In the genomic region with DNA sequence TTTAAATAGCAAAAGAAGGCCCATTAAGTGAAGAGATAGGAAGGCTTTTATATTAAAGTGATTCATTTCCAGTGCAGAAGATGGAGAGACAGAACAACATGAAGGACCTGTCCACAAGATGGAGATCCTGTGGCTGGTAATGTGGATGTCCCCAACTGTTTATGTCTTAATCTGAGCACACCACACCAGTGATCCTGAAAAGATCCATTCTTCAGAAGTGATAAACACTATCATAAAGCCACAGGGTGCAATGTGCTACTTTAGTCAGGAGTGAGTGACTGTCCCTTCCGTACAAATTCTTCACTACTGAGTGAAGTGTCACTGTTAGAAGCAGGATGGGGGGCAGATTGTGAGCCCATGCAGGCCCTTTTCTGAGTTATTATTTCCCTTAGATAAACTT, we compare ENCODE assay signal across 11 mouse cellular contexts. TPM values are rescaled to one million over a fixed set of nuclear protein-coding genes. Genes with fewer than 3 reads are reported as not detected.
DNase-seq lines count a peak whose midpoint lies in the region; ATAC-seq lines count a peak whose summit lies in the region.
"Had no signal": no experiment of that assay in that cellular context is flagged by ENCODE, and none has a peak within 500 bp of the region (broad histone marks: within the 10 kb centered on the region; RNA-seq: fewer than 3 reads in every experiment).

No protein-coding gene starts in this region.

- DNase-seq in kidney, adult 8-10 months = no peak
- DNase-seq in midbrain, embryonic 10.5 days (ENCODE audit: low spot score) = no peak
- no peak for DNase-seq in adipocyte (ENCODE audit: low spot score)
- no peak for DNase-seq in cerebellum, adult 11 months
- no peak for DNase-seq in urinary bladder, postnatal 10 days (ENCODE audit: low spot score)
- DNase-seq: cerebellum, postnatal 36 days; layer of hippocampus, postnatal 36 days had no signal

- H3K27ac ChIP-seq in kidney, embryonic 14.5 days (ENCODE audit: low read depth, low read length) = no peak overlapping the region
- H3K27ac ChIP-seq in brown adipose tissue, adult 24 weeks (replicated peaks; ENCODE audit: low read depth, low read length) = no peak overlapping the region
- H3K27ac ChIP-seq in hindbrain, embryonic 13.5 days = no peak overlapping the region
- no peak overlapping the region for H3K27ac ChIP-seq in midbrain, embryonic 10.5 days (replicated peaks)

- no peak for ATAC-seq in kidney, embryonic 14.5 days (ENCODE audit: low FRiP score, low TSS enrichment)
- ATAC-seq in hindbrain, embryonic 13.5 days (ENCODE audit: low FRiP score) = no peak
- ATAC-seq: Patski had no signal

- 0 out of 2 replicates have a peak overlapping the region, but pooled peaks have one; percentile 74 for H3K9ac ChIP-seq in kidney, embryonic 14.5 days (ENCODE audit: low read depth, low read length)
- H3K9ac ChIP-seq in hindbrain, embryonic 13.5 days = peak overlapping the region; percentile 99

- H3K4me1 ChIP-seq in kidney, embryonic 14.5 days (ENCODE audit: control insufficient read depth, insufficient read depth, low read length) = peaks cover 6% of the 10 kb centered on the region
- H3K4me1 ChIP-seq in brown adipose tissue, adult 24 weeks (ENCODE audit: control insufficient read depth, insufficient read depth, insufficient read length, low read length) = no peaks in the 10 kb centered on the region
- H3K4me1 ChIP-seq in hindbrain, embryonic 13.5 days (replicated peaks) = peaks cover 28% of the 10 kb centered on the region
- peaks cover 20% of the 10 kb centered on the region for H3K4me1 ChIP-seq in midbrain, embryonic 10.5 days

- no peaks in the 10 kb centered on the region for H3K27me3 ChIP-seq in kidney, embryonic 14.5 days (ENCODE audit: control insufficient read depth, insufficient read depth, low read length)
- no peaks in the 10 kb centered on the region for H3K27me3 ChIP-seq in hindbrain, embryonic 13.5 days
- H3K27me3 ChIP-seq in midbrain, embryonic 10.5 days (ENCODE audit: low read depth, poor library complexity, severe bottlenecking) = no peaks in the 10 kb centered on the region
- H3K27me3 ChIP-seq: Patski had no signal

- peak overlapping the region; percentile 93; the same call in 1 of the 2 replicates for H3K4me3 ChIP-seq in kidney, embryonic 14.5 days (ENCODE audit: low read length)
- 0 out of 2 replicates have a peak overlapping the region, but pooled peaks have one; percentile 1 for H3K4me3 ChIP-seq in brown adipose tissue, adult 24 weeks (ENCODE audit: insufficient read depth, low read depth, low read length)
- H3K4me3 ChIP-seq in hindbrain, embryonic 13.5 days = peak overlapping the region; percentile 97
- H3K4me3 ChIP-seq in midbrain, embryonic 10.5 days = peak overlapping the region; percentile 100

- H3K36me3 ChIP-seq in kidney, embryonic 14.5 days (ENCODE audit: control insufficient read depth, insufficient read depth, low read length) = peaks cover 16% of the 10 kb centered on the region; the same call in 1 of the 2 replicates
- H3K36me3 ChIP-seq in hindbrain, embryonic 13.5 days = peaks cover 7% of the 10 kb centered on the region; the same call in 1 of the 2 replicates
- peaks cover 50% of the 10 kb centered on the region for H3K36me3 ChIP-seq in midbrain, embryonic 10.5 days

- no peak overlapping the region; the same call in 1 of the 2 replicates for H3K4me2 ChIP-seq in kidney, embryonic 14.5 days (replicated peaks; ENCODE audit: low read depth, low read length)
- peak overlapping the region; percentile 90 for H3K4me2 ChIP-seq in hindbrain, embryonic 13.5 days

- no peaks in the 10 kb centered on the region for H3K9me3 ChIP-seq in kidney, embryonic 14.5 days (ENCODE audit: control insufficient read depth, low read length)
- H3K9me3 ChIP-seq in hindbrain, embryonic 13.5 days = no peaks in the 10 kb centered on the region
- 0 out of 2 replicates have a peak, but pooled peaks cover 2% of the 10 kb centered on the region for H3K9me3 ChIP-seq in midbrain, embryonic 10.5 days (replicated peaks)

- WGBS in kidney, embryonic 14.5 days = 96% methylated on average over 1 of the region's 1 CpGs
- 95% methylated on average over 1 of the region's 1 CpGs for WGBS in hindbrain, embryonic 13.5 days
- WGBS in midbrain, embryonic 10.5 days = 87% methylated on average over 1 of the region's 1 CpGs

RNA-seq across cellular contexts. Expression of a gene that starts 1.5 kb away (rescaled TPM):
- polyA plus RNA-seq in kidney, embryonic 14.5 days (2014; fragmentation: Nextera tagmentation; extraction: Ambion mirVana) = 7.7 and 10.3 TPM in 2 replicates
- polyA plus RNA-seq in brown adipose tissue, adult 24 weeks (2012; ENCODE audit: insufficient read depth, insufficient read length, missing spikeins) = 7.0 and 9.4 TPM in 2 replicates
- polyA plus RNA-seq in hindbrain, embryonic 13.5 days (2015; fragmentation: Nextera tagmentation; extraction: Ambion mirVana) = 15.1 and 15.9 TPM in 2 replicates
- 11.9 and 13.4 TPM in 2 replicates for polyA plus RNA-seq in midbrain, embryonic 10.5 days (2016; fragmentation: Nextera tagmentation; extraction: Ambion mirVana)

RNA-seq across cellular contexts. Expression of a gene that starts 21.9 kb away (rescaled TPM):
- 51.9 and 57.0 TPM in 2 replicates for polyA plus RNA-seq in kidney, embryonic 14.5 days (2014; fragmentation: Nextera tagmentation; extraction: Ambion mirVana)
- polyA plus RNA-seq in brown adipose tissue, adult 24 weeks (2012; ENCODE audit: insufficient read depth, insufficient read length, missing spikeins) = 32.4 and 37.9 TPM in 2 replicates
- polyA plus RNA-seq in hindbrain, embryonic 13.5 days (2015; fragmentation: Nextera tagmentation; extraction: Ambion mirVana) = 65.2 and 65.8 TPM in 2 replicates
- polyA plus RNA-seq in midbrain, embryonic 10.5 days (2016; fragmentation: Nextera tagmentation; extraction: Ambion mirVana) = 79.6 and 82.3 TPM in 2 replicates

RNA-seq across cellular contexts. Expression of a gene that starts 40.6 kb away (rescaled TPM):
- polyA plus RNA-seq in kidney, embryonic 14.5 days (2014; fragmentation: Nextera tagmentation; extraction: Ambion mirVana) = 58.7 and 99.9 TPM in 2 replicates
- polyA plus RNA-seq in brown adipose tissue, adult 24 weeks (2012; ENCODE audit: insufficient read depth, insufficient read length, missing spikeins) = 147 and 155 TPM in 2 replicates
- 82.5 and 84.5 TPM in 2 replicates for polyA plus RNA-seq in hindbrain, embryonic 13.5 days (2015; fragmentation: Nextera tagmentation; extraction: Ambion mirVana)
- polyA plus RNA-seq in midbrain, embryonic 10.5 days (2016; fragmentation: Nextera tagmentation; extraction: Ambion mirVana) = 105 and 110 TPM in 2 replicates

RNA-seq across cellular contexts. Expression of a gene that starts 42.5 kb away (rescaled TPM):
- polyA plus RNA-seq in kidney, embryonic 14.5 days (2014; fragmentation: Nextera tagmentation; extraction: Ambion mirVana) = not detected in 2 replicates
- not detected in 2 replicates for polyA plus RNA-seq in brown adipose tissue, adult 24 weeks (2012; ENCODE audit: insufficient read depth, insufficient read length, missing spikeins)
- polyA plus RNA-seq in hindbrain, embryonic 13.5 days (2015; fragmentation: Nextera tagmentation; extraction: Ambion mirVana) = not detected in 2 replicates
- polyA plus RNA-seq in midbrain, embryonic 10.5 days (2016; fragmentation: Nextera tagmentation; extraction: Ambion mirVana) = not detected in 2 replicates
- polyA plus RNA-seq: Patski had no signal

RNA-seq across cellular contexts. Expression of a gene that starts 50.4 kb away (rescaled TPM):
- polyA plus RNA-seq in kidney, embryonic 14.5 days (2014; fragmentation: Nextera tagmentation; extraction: Ambion mirVana) = 28.9 and 43.1 TPM in 2 replicates
- polyA plus RNA-seq in brown adipose tissue, adult 24 weeks (2012; ENCODE audit: insufficient read depth, insufficient read length, missing spikeins) = 3.3 and 5.5 TPM in 2 replicates
- 3.9 and 4.5 TPM in 2 replicates for polyA plus RNA-seq in hindbrain, embryonic 13.5 days (2015; fragmentation: Nextera tagmentation; extraction: Ambion mirVana)
- 4.7 TPM in 2 replicates for polyA plus RNA-seq in midbrain, embryonic 10.5 days (2016; fragmentation: Nextera tagmentation; extraction: Ambion mirVana)

Comparison
In these comparisons a context has a peak if more than half of its experiments do, and no peak if none do; other contexts are left out.
1. H3K4me3 ChIP-seq: peak in every context shown above with its lines; median percentile 100 in midbrain, embryonic 10.5 days; 97 in hindbrain, embryonic 13.5 days; 93 in kidney, embryonic 14.5 days; 1 in brown adipose tissue, adult 24 weeks.